Mouse (Mus musculus): ENCODE results near the gene Pik3ap1.

DNA sequence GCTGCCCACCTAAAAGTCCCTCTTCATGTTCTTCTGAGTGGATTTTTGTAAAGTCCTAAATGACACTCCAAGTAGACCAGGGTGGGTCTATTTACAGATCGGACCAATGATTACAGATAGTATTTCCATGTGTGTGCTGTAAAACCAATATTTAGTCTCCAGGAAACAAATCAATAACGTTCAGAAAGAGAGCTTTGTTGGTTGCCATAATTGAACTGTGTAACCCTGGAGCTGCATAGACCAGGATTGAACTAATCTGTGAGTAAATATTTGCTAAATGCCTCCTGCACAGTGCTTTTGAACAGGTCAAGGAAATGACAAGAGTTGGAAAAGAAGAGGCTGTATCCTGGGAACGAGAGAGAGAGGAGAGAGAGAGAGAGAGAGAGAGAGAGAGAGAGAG, 109.3 kb downstream of the Pik3ap1 start:
- TF ChIP-seq POLR2A (IDR thresholded peaks at IDR 0.05; ENCODE audit: borderline replicate concordance, low read depth, low read length) (no peak), CTCF (IDR thresholded peaks at IDR 0.05; ENCODE audit: low read depth, low read length) (no peak)

Data from bone marrow macrophage, adult 2 months (primary cell).